Mouse (Mus musculus): Measurements from ENCODE around the gene Tmem50a.

Tmem50a gene

GRCm38 (mm10) chr4:134914864-134915209 lies at the start of gene Tmem50a:
Gene Tmem50a (minus strand): TSS chr4:134915024.
- DNase-seq (ENCODE audit: low spot score in 2 of 2) = peak; percentile 93 to 95

- DNase-seq (ENCODE audit: low spot score in 2 of 2) = peak; percentile 31 to 65
Observed at GRCm38 (mm10) chr4:134963021-134963776, 48.4 kb upstream of the Tmem50a start.

GRCm38 (mm10) chr4:134956328-134956727 lies 41.5 kb upstream of the Tmem50a start:
- peak; percentile 41 to 59 for DNase-seq (ENCODE audit: low spot score in 2 of 2)

- peak in 1 of 2 experiments; percentile 29 for DNase-seq (ENCODE audit: low spot score in 2 of 2)
Observed at GRCm38 (mm10) chr4:134955845-134956244, 41.0 kb upstream of the Tmem50a start.

GRCm38 (mm10) chr4:134955196-134955595 lies 40.4 kb upstream of the Tmem50a start:
- no peak for DNase-seq (ENCODE audit: low spot score in 2 of 2)

GRCm38 (mm10) chr4:134954461-134954860 lies 39.6 kb upstream of the Tmem50a start:
- DNase-seq (ENCODE audit: low spot score in 2 of 2) = no peak

GRCm38 (mm10) chr4:134950518-134951091 lies 35.8 kb upstream of the Tmem50a start:
- no peak for DNase-seq (ENCODE audit: low spot score in 2 of 2)

GRCm38 (mm10) chr4:134946024-134946744 lies 31.4 kb upstream of the Tmem50a start:
- DNase-seq (ENCODE audit: low spot score in 2 of 2) = peak; percentile 44 to 68

- no peak for DNase-seq (ENCODE audit: low spot score in 2 of 2)
Observed at GRCm38 (mm10) chr4:134943758-134944538, 29.1 kb upstream of the Tmem50a start.

- DNase-seq (ENCODE audit: low spot score in 2 of 2) = no peak
Observed at GRCm38 (mm10) chr4:134939900-134940299, 25.1 kb upstream of the Tmem50a start.

GRCm38 (mm10) chr4:134937240-134938176 lies 22.7 kb upstream of the Tmem50a start:
- DNase-seq (ENCODE audit: low spot score in 2 of 2) = no peak

- DNase-seq (ENCODE audit: low spot score in 2 of 2) = peak; percentile 88 to 92
Observed at GRCm38 (mm10) chr4:134930684-134931481, 16.1 kb upstream of the Tmem50a start, which contains the start of gene Syf2. Gene Syf2 (plus strand): TSS chr4:134930898.

- DNase-seq (ENCODE audit: low spot score in 2 of 2) = no peak
Observed at GRCm38 (mm10) chr4:134930190-134930589, 15.4 kb upstream of the Tmem50a start.

GRCm38 (mm10) chr4:134929536-134929935 lies 14.7 kb upstream of the Tmem50a start:
- DNase-seq (ENCODE audit: low spot score in 2 of 2) = peak in 1 of 2 experiments; percentile 42

GRCm38 (mm10) chr4:134928464-134928836 lies 13.6 kb upstream of the Tmem50a start:
- no peak for DNase-seq (ENCODE audit: low spot score in 2 of 2)

- peak in 1 of 2 experiments; percentile 38 for DNase-seq (ENCODE audit: low spot score in 2 of 2)
Observed at GRCm38 (mm10) chr4:134927815-134928463, 13.1 kb upstream of the Tmem50a start.

GRCm38 (mm10) chr4:134925206-134925605 lies 10.4 kb upstream of the Tmem50a start:
- no peak for DNase-seq (ENCODE audit: low spot score in 2 of 2)

- DNase-seq (ENCODE audit: low spot score in 2 of 2) = peak; percentile 70 to 76
Observed at GRCm38 (mm10) chr4:134924019-134924741, 9.4 kb upstream of the Tmem50a start.
